Mouse (Mus musculus) heart, postnatal 25 days (tissue): ENCODE measurements at regions not wholly inside any gene's neighbourhood (a gene's known extent, or its start where the extent isn't known, plus 50 kb on each side); places are given as distances from the start of the nearest gene placed in this dataset.

ENCODE experiments used
- DNase-seq: peaks from one replicate; pipeline ENCODE4 v3.0.0; 2022; ENCODE audit warnings: low spot score
- intact Hi-C: fragments of 180-260 bp; cut with DNase I; formaldehyde crosslinking; loops from one replicate; pipeline ENCODE4 v1.15.1; 2025

GRCm38 (mm10) chr2:137853399-137854259, 402.7 kb upstream of the Btbd3 start:
- intact Hi-C loops, result no loop called here
- no peak for DNase-seq

DNA sequence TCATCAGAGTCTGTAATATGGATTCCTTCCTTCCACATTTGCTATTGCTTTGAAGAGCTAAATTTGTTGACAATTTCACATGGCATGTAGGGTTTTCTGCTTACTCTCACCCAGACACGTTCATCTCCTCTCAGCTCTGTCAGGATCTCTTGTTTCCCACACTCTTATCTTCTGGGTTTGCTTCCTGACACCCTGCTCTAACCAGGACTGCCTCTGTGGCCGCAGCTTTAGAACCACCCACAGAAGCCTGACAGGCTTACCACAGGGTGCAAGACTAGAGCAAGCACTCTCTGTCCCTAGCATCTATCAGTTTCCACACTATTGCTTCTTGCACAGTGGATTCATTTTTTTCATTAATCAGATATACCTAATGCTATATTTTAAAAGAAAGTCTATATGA, 408.5 kb upstream of the Btbd3 start:
- intact Hi-C loops, result no loop called here

GRCm38 (mm10) chr2:137827814-137828374, 428.5 kb upstream of the Btbd3 start:
- no peak for DNase-seq
- intact Hi-C loops, result no loop called here

More for the DNA sequence above, 408.5 kb upstream of the Btbd3 start:
- DNase-seq, result no peak

DNA sequence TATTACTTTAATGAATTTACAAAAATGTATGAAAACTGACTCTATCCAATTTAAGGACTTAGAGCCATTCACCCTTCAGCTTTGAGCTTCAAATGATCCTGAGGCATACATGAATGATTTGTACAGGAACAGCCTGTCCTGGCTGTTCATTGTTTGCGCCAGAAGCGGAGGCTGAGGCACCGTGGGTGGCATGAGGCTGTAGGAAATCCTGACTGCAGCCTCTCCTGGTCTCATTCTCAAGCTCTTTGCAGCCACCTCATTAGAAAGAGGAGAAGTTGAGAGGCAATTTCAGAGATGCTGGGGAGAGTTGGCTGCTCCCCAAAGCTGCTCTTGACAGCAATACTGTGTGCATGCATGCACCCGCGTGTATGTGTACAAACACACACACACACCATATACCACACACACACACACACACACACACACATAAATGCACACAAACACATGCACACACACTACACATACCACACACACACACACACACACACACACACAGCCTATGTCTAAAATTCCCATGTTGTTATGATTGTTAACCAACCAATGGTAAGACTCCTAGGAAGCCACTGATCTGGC, 434.9 kb upstream of the Btbd3 start:
- intact Hi-C loops, result no loop called here
- no peak for DNase-seq

DNA sequence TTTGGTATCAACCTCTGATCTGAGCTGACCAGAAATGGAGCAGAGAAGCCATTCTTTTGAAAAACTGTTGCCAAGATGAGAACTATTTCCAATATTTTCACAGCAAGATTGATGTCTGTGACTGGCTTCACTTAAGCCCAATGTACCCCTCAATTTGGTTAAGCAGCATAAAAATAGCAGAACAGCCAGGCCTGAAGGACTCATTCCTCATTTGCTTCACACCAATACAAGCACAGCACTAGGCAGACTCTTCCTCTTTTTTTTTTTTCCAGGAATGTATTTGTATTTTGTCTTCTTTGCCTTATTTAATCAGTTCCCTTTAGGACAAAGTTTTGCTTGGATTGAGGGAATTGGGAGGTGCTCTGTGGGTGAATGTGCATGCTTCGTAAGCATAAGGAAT, 441.4 kb upstream of the Btbd3 start:
- intact Hi-C loops, result no loop called here
- DNase-seq, result no peak

DNA sequence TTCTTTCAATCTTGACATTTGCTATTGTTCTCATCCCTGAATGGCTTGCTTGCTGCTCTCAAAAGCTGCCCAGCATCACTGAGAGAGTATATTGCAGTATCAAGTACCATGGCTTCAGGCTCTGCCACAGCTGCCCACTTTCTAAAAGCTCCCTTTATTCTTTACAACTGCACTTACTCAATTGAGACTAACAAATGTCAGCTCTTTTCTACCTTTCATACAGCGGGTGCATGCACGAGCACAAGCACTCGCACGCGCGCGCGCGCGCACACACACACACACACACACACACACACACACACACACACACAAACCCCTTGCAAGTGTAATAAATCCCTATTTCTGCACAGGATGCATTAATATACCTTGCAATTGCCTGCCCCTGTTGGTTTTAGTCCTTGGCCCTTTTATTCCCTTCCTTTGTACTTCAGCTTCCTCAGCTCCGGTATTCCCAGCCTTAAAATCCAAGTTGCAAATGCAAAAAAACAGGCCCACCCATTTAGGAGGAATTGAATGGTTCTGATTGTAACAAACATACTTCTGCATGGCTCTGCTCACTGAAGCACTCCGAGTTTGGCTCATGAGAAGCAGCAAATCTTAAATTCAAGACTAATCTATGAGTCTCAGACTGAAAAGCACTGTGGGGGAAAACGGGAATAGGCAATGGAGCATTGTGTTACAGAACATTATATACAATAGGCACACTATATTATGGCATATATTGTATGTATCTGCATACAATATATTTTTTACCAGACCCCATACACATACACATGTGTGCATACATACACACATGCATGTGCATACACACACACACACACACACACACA, 447.7 kb upstream of the Btbd3 start:
- intact Hi-C loops, result no loop called here

DNA sequence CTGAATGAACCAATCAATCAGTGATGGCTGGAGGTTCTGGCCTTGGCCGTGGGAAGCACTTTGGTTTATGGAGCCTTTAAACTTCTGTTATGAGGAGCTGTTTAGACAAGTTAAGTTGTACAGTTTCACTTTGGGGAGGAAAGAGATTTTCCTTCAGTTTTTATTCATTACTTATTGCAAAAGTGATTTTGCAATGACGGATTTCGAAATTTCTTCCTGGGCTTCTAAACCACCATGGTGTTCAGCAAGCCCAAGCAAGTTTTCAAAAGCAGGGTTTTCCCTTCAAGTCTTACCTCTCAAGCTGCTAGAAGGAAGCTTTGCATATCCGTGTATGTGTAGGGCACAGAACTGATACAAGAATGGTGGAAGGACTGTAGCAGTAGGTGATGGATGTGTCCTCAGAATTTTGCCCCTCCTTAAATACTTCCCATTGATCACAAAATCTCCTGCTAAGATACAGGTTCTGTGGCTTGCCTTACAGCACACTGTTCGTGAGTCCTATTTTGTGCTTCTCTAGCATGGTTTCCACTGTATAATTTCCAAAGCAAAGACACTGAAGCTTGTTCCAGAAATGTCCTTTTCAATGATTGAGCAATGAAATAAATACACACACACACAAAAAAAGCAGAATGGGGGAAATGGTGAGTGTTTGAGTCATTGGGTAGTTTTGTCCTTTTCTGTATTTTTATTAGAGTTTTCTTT, 448.6 kb upstream of the Btbd3 start:
- intact Hi-C loops, result no loop called here
- no peak for DNase-seq

More for the DNA sequence above, 447.7 kb upstream of the Btbd3 start:
- DNase-seq, result no peak

- intact Hi-C loops, result no loop called here
- no peak for DNase-seq
Measured at GRCm38 (mm10) chr2:137794841-137795240, 461.5 kb upstream of the Btbd3 start.

DNA sequence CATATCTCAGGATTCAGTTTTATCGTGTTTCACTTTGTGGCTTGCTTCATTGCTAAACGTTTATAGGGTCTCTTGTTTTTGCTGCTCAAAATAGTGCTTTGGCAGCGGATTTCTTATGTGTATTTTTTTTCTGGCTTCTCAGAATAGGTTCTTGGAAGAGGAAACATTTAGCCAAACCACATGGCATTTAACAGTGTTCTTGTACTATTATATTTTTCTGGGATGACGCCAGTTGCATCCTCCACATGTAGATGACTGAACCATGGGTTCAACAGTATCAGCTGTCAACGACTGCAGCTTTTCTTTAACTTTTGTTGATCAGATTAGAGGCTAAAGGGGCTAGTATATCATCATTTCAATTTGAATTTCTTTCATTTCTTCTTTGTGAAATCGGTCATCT, 472.3 kb upstream of the Btbd3 start:
- DNase-seq, result no peak
- intact Hi-C loops, result no loop called here

DNA sequence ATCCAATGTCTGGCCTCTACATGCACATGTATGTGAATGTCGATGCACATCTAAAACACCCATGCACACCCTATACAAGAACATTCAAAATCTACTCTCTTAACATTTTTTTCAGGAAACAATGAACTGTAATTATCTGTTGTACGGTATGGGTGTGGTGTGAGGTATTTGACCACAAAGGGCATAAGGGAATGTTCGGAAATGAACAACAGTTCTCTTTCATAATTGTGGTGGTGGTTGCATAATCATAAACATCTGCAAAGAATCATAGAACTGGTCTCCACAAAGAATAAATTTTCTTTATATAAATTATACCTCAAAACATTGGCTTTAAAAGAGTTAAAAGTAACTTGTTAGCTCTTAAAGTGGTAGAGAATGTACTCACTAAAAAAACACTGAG, 478.9 kb upstream of the Btbd3 start:
- DNase-seq, result no peak
- intact Hi-C loops, result no loop called here

DNA sequence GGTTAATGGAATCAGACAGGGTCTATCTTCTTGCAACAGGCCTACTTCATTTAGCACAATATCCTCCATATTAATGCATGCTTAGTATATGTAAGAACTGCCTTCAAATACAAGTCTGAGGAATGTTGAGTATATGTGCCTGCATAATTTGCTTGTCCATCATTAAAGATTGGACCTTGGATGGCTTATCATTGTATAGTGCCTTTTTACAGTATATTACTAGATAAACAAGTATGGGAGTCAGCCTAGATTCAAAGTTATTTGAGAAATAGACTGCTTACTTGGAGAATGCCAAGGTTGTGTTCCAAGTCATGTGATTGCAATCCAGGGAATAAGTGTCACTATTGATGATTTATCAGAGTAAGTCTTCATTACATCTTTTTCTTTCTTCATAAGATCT, 491.6 kb upstream of the Btbd3 start:
- no peak for DNase-seq
- intact Hi-C loops, result no loop called here

GRCm38 (mm10) chr2:137759455-137759854, 496.9 kb upstream of the Btbd3 start:
- DNase-seq, result no peak

DNA sequence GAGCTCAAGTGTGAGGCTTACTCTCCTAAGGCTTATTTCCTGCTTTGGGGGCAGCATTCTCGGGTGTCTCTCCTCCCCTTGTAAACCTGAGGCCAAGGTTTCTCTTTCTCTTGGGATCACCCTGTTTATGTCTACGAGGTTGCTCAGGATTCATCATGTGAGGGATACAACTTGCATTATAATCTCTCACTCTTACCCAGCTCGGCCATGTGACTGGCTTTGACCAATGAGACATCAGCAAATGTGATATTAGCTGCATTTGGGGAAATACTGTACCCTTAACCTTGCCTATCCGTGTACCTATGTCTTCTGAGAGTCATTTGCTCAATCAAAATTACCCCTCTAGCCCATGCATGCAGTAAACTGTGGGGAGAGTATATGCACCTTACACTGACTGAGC, 498.0 kb upstream of the Btbd3 start:
- intact Hi-C loops, result no loop called here

More at GRCm38 (mm10) chr2:137759455-137759854, 496.9 kb upstream of the Btbd3 start:
- intact Hi-C loops, result no loop called here

DNA sequence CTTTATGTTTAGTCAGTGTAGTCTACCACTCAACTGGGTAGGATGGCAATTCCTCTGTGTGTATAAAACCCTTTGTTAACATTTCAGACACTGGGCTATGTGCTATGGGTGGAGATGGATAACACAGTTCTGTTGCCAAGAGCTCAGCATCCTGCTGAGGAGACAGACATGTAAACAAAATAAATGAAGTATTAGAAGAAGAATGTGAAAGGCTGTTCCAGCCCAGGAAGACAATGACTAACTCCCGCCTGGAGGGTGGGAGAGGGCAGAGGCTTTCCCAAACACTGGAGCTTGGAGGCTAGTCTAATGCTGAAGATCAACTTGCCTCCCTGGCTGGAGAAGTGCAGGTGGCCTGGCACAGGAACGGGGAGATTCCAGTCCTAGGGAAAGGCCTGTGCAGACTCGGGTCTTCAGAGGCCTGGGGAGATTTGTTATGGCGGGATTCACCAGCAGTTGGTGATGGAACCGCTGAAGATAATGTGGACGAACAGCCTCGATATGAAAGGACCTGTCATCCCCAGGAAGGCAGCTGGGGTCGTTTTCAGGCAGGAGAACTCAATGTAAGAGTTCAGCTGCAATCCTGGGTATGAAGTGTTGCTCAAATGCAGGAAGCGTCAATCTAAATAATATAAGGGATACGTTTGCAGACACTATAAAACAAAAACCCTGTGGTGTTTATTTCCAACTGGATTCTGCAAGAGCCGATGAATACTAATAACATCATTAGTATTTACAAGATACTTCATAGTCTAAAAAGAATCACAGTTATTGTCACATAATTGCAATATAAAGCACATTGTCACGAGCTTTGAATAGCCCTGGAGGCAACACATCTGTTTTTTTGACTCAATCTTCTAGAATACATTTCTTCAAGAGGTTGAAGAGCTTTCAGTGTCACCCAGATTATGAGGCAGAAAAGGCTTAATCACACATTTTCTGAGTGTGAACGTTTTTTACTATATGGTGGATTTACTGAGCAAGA, 498.8 kb upstream of the Btbd3 start:
- no peak for DNase-seq
- intact Hi-C loops, result no loop called here

More for the DNA sequence above, 498.0 kb upstream of the Btbd3 start:
- no peak for DNase-seq

- DNase-seq, result no peak
- intact Hi-C loops, result no loop called here
Measured at GRCm38 (mm10) chr2:137756220-137756619, 500.1 kb upstream of the Btbd3 start.

DNA sequence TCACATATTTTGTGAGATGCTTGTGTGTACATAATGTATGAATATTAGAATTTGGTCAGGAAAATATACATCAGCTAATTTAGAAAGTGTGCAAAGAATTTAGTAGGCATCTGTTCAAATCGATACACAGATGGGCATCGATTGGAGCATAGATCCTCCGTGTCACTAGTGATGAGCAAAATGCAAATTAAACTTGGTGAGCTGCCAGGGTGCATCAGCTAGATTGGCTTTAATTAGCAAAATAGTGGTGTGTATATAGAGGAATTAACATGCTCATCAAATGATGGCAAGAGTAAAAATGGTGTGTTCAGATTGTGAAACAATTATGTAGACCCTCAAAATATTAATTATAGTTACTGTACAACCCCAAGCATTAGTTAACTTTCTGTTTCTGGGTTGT, 501.9 kb upstream of the Btbd3 start:
- no peak for DNase-seq
- intact Hi-C loops, result no loop called here

DNA sequence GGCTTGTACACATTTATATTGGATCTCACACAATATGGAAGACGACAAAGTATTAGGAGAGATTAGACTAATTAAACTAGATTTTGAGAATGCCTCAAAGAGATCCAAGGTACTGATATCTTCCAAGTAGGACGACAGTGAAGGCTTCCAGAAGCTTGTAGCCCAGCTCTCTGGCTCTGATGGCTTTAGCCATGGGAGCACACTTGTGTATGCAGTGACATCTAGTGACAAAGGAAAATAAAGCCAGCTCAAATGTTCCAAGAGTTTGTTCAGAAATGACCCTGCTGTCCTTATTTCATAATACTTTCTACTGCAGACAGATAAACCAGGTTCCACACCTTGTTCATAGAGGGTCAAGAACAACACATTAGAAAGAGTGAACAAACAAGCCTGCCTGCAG, 524.0 kb upstream of the Btbd3 start:
- intact Hi-C loops, result loop anchor here (2.0 to 5.0 kb wide), 5 partner anchors 210 to 1245 kb away; no protein-coding TSS in a partner anchor

DNA sequence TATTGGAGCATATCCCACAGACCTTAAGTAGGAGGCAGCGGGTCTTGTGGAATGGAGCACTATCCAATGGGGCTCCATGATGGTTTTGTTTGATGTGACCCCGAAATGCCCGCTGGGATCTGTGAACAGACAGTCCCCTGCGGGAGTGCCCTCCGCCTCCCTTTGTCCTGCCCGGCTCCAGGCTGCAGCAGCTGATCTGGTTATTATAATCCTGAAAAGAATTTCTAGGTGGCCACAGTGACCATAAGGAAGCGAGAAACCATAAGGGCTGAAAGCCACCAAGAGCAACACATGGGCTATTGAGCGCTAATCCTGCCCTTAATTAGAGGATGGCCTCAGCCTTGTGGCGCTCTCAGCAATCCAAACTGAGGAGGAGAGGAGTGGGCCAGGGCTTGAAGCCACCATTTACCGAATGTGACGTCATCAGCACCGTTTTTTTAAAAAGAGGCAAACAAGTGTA, 525.9 kb upstream of the Btbd3 start:
- intact Hi-C loops, result loop anchor here (5.0 kb wide), 3 partner anchors 212 to 1243 kb away; no protein-coding TSS in a partner anchor

More for the DNA sequence above, 524.0 kb upstream of the Btbd3 start:
- no peak for DNase-seq

More for the DNA sequence above, 525.9 kb upstream of the Btbd3 start:
- no peak for DNase-seq
